Mouse (Mus musculus) gastrocnemius, postnatal 36 days (tissue): ENCODE data around the gene Tmc4. TPM values are rescaled to one million over a fixed set of nuclear protein-coding genes. Genes with fewer than 3 reads are reported as not detected.
"Not testable (repeated sequence)": the region's sequence is repeated elsewhere in the genome, so short reads cannot be mapped to it uniquely, and the experiment has no call there.

Experiments used
- DNase-seq, 2 experiments: peaks; one replicate each; pipeline ENCODE4 v3.0.0; 2022
- intact Hi-C: fragments of 180-260 bp; cut with DNase I; formaldehyde crosslinking; loops from one replicate; pipeline ENCODE4 v1.15.1; 2025
- long read RNA-seq, 2 experiments: library from polyadenylated mRNA; stranded (forward); transcript quantifications; one replicate each; pipeline ENCODE4 v2.0.0; 2021
- total RNA-seq, 2 experiments: library from RNA; stranded (reverse); gene quantifications; 2 replicates each; pipeline ENCODE4 v1.2.3; 2021

The Tmc4 gene
- under 1 TPM; 0.43 to 0.94 TPM for total RNA-seq
- long read RNA-seq, experiment 1, result 0 reads
- long read RNA-seq, experiment 2, result 0 reads

DNA sequence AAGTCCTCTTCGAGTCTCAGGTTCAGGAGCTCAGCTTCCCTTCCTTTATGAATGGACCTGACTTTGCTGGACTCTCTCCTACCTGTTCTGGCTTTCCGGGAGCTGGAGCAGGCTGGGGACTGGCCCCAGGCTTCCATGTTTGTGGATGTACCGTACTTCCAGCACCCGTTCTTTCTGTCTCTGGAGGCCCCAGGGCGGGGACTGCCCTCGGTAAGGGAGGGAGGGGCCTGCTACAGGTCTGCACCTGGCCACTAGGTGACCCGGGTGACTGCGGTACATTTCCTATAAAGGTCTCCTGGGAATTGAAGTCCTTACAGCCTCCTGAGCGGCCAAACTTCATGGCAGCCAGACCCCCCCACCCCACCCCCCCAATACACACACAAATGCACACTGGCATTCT is at the start of gene Tmc4:
Tmc4 (minus strand) TSS at position 212 of the 400 bp plus-strand sequence.
- intact Hi-C loops, result no loop called here
- DNase-seq, result no peak

DNA sequence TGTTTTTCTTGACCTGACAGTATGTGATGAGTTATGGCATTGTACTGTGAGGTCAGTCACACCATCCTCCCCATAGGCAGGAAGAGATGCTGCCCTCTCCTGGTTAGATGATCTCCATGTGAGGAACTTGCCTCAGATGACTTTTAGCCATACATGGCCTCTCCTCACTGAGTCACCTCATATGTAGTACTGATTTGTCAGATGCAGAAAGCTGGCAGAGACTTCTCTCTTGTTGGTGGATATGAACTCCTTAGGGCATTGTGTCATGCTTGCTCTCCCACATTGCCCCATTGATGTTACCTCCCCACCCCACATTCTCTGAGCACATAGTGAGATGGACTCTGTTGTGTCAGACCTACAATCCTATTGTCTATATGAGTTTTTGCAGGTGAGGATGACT is 48.1 kb upstream of the Tmc4 start:
- intact Hi-C loops, DNase-seq: not testable (repeated sequence)

DNA sequence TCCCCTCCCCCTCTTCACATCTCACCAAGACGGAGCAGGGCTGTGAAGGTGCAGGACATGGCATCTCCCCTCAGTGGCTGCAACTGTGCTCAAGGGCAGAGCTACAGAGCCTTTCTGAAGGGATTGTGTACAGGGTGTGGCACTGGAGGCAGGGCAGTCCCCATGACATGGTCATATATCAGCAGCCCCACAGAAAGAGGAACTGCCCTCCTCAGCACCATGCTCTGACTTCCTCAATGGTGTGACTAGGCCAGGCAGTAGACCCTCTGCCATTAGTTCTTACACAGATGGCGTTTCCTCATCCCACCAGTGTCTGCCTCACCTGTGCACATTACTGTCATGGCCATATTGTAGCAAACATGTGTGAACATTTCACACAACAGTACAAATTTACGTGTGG is 42.9 kb upstream of the Tmc4 start, which contains the start of gene Pirb:
Pirb (minus strand) TSS at position 124 of the 400 bp plus-strand sequence.
- DNase-seq, intact Hi-C loops: not testable (repeated sequence)

DNA sequence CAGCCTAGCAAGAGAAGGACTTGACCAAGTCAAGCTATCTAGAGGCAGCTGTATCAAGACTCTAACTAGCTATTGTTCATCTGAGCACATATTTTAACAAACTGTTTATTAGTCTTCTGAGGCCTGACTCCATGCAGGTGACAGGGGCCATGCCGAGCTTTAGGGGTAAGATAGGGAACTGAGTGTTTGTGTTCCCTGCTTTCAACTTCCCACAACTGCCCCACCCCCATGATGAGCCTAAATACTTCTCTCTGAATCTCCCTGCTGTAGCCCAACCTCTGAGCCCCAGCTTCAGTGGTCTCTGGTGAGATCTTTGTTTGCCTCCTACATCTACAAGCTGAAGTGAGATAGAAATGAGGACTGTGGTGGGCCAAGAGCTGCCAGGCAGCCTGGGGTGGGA is 37.9 kb upstream of the Tmc4 start:
- intact Hi-C loops, result no loop called here
- DNase-seq, result no peak

DNA sequence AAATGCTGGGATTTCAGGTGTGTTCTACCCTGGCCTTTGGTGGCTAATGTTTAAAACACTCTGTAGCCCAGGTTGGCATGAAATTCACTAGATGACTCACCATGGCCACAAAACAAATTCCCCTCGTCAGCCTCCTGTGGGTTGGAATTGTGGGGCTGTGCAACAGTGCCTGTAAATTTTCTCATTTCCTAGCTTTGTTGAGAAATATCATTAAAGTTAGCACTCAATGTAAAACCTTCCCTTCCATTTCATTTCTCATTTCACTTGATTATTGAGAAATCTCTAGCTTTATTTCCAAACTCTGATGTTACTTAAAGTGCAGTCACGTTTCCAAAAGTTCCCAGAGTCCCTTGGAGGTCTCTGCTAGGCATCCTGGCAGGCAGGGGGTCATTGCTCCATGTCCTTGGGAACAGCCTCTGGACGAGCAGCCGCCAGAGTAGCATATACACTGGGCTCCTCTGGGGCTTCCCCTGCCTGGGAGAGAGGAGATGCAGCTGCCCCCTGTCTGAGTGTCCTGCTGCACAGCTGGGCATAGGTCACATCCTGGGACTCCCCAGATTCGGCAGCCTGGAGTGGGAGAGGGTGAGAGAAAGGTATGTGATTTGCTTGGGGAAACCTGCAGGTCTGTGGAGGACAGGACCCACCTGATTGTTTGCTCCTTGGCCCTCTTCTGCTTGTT is 35.0 kb upstream of the Tmc4 start:
- intact Hi-C loops, result no loop called here
- DNase-seq, result no peak

DNA sequence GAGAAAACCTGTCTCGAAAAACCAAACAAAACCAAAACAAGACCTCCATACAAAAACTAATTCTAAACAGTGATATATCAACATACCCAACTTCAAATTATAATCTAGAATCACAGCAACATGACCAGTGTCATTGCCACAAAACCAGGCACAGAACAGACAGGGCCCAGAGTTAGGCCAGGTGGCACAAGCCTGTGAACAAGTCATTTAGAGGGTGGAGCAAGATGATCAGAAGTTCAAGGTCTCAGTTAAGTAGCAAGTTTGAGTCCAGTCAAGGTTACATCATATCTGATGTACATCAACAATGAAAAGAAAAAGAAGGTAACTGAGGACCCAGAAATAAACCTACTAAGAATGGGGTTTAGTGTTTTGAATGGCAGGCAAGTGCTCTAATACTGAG is 31.6 kb upstream of the Tmc4 start:
- DNase-seq, result no peak
- intact Hi-C loops, result loop anchor here (10.0 kb wide), 1 partner anchor 426 kb away; the partner anchor contains the start of gene Leng8

DNA sequence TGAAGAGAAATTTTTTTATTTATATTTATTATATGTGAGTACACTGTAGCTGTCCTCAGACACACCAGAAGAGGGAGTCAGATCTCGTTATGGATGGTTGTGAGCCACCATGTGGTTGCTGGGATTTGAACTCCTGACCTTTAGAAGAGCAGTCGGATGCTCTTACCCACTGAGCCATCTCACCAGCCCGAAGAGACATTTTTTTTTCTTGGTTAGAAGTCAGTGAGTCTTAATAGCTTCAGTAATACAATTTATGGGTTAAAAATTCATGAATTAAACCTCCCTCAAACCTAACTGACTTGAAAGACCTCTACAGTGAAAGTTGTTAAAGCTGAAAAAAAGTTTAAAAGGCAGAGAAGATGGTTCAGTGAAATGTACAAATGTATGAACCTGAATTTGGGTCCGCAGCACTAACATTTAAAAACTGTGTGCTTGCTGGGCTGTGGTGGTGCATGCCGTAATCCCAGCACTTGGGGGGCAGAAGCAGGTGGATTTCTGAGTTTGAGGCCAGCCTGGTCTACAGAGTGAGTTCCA is 31.2 kb upstream of the Tmc4 start:
- DNase-seq, result not testable (repeated sequence)
- intact Hi-C loops, result loop anchor here (10.0 kb wide), 1 partner anchor 426 kb away; the partner anchor contains the start of gene Leng8

DNA sequence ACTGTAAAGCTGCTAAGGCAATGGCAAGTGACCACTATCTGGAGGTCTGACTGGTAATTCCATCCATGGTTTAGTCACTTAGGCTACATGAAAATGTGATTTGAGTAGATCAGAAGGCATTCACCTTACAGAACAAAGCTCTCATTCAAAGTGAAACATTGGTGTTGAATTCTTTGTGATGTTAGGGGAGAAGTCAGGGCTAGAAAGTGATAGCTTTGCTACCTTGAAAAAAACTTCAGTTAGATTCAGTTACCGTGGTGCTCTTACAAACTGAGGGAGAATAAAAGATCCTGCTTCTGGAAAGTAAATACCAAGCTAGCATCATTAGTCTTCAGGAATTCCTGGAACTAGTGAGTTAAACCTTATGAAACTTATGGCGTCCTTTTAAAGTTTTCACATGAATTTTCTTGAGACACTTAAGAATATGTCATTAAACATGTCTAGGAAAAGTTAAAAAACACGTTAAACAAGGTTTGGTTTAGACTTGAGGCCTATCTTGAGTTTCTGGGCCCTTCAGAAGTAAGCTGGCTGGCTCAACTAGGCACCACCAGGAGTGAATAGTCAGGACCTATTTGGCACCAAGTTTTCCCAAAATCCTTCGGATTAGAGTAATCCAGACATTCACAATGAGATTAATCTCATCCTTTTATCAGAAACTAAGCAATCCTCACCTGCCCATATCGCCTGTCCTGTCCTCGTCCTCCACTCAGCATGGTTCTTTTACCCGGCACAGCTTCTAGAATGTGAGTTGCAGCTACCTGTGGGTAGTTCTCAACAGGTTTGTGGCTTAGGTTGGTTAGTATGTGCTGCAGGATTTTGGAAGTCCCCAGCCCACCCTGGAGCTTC is 30.4 kb upstream of the Tmc4 start:
- DNase-seq, result no peak
- intact Hi-C loops, result loop anchor here (10.0 kb wide), 1 partner anchor 427 kb away; the partner anchor contains the start of gene Leng8

DNA sequence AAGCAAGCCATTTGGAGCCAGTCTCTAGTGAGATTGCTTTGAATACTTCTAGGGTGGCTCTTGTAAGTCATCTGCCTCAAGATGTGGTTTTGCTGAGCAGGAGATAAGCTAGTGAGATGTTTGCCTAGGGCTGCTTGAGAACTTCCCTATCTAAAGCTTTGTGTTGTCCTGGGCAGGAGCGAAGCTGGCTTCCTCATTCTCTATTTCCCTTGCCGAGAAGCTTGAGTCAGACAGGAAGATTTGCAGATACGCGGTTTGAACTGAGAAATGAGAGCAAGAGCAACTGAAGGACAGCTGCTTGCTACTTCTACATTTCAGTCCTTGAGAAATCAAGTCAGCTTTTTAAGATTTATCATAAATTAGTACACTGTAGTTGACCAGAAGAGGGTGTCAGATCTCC is 29.7 kb upstream of the Tmc4 start:
- DNase-seq, result no peak
- intact Hi-C loops, result loop anchor here (10.0 kb wide), 1 partner anchor 428 kb away; the partner anchor contains the start of gene Leng8

DNA sequence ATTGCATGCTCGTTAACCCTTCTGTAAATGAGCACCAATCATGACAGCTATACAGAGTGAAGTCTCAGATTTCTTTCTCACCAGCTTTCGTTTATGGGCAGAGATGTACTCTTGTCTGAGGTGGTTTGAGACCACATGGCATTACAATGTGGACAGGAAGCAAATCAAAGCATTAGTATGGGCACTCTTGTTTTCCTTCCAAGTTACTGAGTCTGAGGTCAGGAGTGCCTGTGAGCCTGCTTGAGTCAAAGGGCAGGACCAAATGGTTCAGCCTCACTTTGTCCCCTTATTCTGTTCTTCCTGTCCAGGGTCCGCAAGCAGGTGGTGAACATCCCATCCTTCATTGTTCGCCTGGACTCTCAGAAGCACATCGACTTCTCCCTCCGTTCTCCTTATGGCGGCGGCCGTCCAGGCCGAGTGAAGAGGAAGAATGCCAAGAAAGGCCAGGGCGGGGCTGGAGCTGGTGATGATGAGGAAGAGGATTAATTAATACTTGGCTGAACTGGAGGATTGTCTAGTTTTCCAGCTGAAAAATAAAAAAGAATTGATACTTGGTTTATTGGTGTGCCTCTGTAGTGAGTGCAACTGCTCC is 29.1 kb upstream of the Tmc4 start:
- DNase-seq, result no peak
- intact Hi-C loops, result loop anchor here (10.0 kb wide), 1 partner anchor 428 kb away; the partner anchor contains the start of gene Leng8

DNA sequence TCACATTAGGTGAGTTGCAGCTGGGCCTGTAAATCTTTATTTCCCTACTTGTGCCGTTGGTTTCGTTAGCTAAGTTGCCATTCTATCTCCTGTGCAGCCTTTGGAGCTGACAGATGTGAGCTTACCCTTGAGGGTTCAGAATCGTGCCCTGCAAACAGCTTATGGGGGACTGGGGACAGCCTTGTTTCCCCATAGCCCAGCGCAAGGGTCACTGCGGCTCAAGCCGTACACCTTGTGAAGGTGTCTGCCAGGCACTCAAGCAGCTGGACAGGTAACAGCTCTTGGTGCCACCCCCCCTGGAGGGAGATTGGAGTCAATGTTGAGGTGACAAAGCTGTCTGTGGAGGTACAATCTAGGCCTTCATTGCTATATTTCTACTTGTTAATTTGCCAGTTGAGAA is 28.6 kb upstream of the Tmc4 start:
- intact Hi-C loops, result loop anchor here (10.0 kb wide), 1 partner anchor 429 kb away; the partner anchor contains the start of gene Leng8

DNA sequence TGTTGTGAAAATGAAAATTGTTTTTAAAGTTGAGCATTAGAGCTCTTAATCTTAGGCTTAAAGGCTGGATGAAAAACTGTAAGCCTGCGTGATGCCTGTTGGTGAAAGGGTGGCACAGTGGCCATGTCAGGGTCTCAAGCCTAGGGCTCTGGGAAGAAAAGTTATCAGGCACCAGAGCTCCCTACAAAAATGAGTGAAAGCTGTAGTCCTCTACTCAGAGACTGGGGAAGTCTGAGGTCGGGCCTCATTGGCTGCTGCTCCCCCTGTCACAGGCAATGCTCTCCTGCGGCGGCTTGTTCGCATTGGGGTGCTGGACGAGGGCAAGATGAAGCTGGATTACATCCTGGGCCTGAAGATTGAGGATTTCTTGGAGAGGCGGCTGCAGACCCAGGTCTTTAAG is 28.1 kb upstream of the Tmc4 start:
- intact Hi-C loops, result loop anchor here (10.0 kb wide), 1 partner anchor 429 kb away; the partner anchor contains the start of gene Leng8

More for the DNA sequence above, 28.6 kb upstream of the Tmc4 start:
- no peak for DNase-seq

DNA sequence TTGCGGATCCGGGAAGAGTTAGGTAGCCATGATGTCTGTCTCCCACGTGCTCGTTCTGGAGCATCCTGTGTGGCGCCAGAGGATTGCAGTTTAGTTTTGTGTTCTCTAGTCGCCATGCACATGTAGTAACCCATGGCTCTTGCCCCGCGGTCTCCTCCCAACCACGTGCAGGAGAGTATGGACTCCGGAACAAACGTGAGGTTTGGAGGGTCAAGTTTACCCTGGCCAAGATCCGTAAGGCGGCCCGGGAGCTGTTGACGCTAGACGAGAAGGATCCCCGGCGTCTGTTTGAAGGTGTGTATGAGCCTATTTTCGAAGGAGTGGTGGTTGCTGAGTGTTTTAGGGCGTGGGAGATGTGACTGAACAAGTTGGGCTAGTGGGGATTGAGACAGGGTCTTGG is 27.1 kb upstream of the Tmc4 start:
- DNase-seq, result no peak
- intact Hi-C loops, result loop anchor here (5.0 to 10.0 kb wide), 2 partner anchors 72 to 430 kb away; partner anchors contain the start of gene Leng8

More for the DNA sequence above, 28.1 kb upstream of the Tmc4 start:
- DNase-seq, result not testable (repeated sequence)

DNA sequence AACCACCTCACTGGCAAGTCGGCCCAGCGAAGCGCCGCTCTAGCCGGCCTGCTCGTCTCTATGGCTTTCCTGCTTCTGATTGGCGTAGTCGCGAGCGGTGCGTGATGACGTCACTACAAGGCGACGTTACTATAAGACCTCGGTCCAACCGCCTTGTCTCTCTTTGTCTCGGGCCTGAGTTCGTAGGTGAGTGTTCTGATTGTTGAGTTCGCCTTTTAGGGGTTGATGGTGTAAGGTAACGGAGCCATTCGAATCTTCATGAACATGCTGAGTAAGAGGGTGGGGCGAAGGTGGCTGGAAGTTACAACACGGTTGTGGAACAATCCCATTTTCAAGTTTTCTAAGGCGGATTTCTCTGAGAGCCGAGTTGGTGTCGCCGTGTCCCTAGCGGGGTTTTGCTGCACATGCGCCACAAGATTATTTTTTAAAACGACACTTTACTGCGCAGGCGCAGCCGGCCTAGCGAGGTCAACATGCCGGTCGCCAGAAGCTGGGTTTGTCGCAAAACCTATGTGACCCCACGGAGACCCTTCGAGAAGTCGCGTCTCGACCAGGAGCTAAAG is 26.6 kb upstream of the Tmc4 start, which contains the start of gene Rps9:
Rps9 (plus strand) TSS at position 115 of the 563 bp plus-strand sequence.
- DNase-seq, result peak; percentile 92 to 95
- intact Hi-C loops, result loop anchor here (5.0 to 10.0 kb wide), 2 partner anchors 72 to 431 kb away; partner anchors contain the start of gene Leng8

DNA sequence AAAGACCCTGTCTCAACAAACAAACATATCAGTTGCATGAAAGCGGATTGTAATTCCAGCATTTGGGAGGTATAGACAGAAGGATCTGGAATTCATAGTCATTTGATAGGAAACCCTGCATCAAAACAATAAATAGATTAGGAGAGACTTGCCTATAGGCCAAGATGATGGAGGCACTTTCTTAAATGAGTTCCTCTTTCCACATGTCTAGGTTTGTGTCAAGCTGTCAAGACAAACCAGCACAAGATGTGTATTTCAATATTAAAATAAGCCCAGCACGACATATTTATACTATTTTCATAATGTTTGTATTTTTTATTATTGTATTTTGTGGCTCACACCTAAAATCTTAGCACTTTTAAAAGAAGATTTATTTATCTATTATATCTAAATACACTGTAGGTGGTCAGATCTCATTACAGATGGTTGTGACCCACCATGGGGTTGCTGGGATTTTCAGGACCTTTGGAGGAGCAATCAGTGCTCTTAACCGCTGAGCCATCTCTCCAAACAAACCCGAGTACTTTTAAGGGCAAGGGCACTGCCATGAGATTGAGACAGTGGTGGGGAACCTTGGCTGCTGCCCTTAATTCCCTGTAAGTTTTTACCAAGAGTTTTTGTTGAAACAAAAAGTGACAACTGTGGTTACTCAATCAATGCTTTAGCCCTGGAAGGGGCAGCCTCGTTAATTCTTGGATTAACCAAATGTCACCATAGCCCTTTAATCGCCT is 26.0 kb upstream of the Tmc4 start:
- intact Hi-C loops, result loop anchor here (5.0 to 10.0 kb wide), 2 partner anchors 71 to 431 kb away; partner anchors contain the start of gene Leng8

DNA sequence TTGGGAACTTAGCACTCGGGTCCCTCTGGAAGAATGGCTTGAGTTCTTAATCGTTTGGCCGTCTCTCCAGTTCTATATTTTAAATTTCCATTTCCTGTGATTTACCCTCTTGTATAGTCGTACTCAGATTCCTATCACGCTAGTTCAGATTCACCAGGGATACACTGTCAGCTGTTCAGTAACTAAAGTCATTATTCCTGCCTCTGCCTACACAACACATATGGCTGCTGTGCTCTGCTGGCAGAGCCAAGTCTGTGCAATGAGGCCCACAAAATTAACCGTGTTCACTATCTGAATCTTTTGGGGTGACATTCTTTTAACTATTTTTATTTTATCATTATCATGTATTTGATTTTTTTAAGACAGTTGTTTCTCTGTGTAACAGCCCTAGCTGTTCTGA is 21.1 kb upstream of the Tmc4 start:
- intact Hi-C loops, result loop anchor here (10.0 kb wide), 1 partner anchor 1386 kb away; the partner anchor contains the start of gene Epn1
- no peak for DNase-seq

More for the DNA sequence above, 26.0 kb upstream of the Tmc4 start:
- no peak for DNase-seq

DNA sequence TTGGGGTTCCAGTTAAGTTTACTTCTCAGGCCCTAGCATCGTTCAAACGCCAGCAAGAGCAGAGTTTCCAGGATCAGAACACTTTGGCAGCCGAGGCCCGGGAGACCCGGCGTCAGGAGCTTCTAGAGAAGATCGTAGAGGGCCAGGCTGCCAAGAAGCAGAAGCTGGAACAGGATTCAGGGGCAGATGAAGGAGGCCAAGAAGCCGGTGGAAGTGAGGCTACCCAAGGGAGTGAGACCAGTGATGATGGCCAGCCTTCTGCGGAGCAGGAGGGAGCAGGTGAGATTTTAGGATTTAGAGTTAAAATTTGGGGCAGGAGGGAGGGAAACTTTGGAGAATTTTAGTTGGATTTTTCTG is 17.6 kb upstream of the Tmc4 start:
- intact Hi-C loops, result loop anchor here (10.0 kb wide), 1 partner anchor 1390 kb away; the partner anchor contains the start of gene Epn1
- not testable (repeated sequence) for DNase-seq

DNA sequence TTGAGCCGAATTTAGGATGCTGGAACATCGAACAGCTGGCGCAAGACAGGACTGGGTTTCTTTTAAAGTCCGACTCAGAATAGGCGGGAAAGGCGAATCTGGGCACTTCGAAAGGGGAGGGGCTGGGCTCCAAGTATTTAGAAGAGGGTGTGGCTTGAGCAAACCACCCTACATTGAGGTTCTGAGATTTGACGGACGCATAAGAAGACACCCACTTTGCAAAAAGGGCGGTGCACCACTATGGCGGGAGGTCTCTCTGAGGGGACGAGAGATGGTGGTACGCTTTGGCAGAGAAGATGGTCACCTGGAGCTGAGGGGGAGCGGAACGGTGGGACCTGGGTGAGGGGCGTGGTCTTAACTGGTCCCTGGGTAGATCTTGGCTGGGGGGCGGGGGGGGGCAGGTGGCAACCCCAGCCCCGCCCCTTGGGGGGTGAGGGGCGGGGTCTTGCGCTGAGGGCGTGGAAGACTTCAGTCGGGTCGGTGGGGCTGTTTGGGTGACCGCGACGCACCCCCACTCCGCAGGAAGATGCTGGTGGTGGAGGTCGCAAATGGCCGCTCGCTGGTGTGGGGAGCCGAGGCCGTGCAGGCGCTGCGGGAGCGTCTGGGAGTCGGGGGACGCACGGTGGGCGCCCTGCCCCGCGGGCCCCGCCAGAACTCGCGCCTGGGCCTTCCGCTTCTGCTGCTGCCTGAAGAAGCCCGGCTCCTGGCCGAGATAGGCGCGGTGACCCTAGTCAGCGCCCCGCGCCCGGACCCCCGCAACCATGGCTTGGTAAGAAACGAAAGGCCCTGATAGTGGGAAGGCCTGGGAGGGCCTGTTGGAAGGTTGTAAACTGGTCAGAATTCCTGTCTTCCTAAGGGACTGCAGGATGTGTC is 17.0 kb upstream of the Tmc4 start:
- intact Hi-C loops, result loop anchor here (10.0 kb wide), 1 partner anchor 1390 kb away; the partner anchor contains the start of gene Epn1

More for the DNA sequence above, 17.0 kb upstream of the Tmc4 start:
- DNase-seq, result peak; percentile 51 to 59
